Mouse (Mus musculus) neural tube, embryonic 12.5 days (tissue): ENCODE measurements around the gene Gm28230. TPM values are rescaled to one million over a fixed set of nuclear protein-coding genes. Genes with fewer than 3 reads are reported as not detected.
A peak's percentile ranks its signal among the peaks of the same experiment; 100 is the strongest.

ENCODE experiments used
- ATAC-seq: fragments of 200-750 bp; cut with Nextera tagmentation; 2 replicates; pipeline ENCODE4 v1.8.0; 2017; ENCODE audit warnings: low read depth, mild to moderate bottlenecking, moderate TSS enrichment, moderate library complexity; ENCODE audit not compliant: low FRiP score
- H3K27ac ChIP-seq: fragments of 300-500 bp; sonication (generic); 2 replicates; pipeline ENCODE4 v1.5.1; 2016
- H3K27me3 ChIP-seq: fragments of 300-500 bp; sonication (generic); replicated peaks from 2 replicates; pipeline ENCODE4 v1.6.1; 2016; ENCODE audit warnings: mild to moderate bottlenecking
- H3K36me3 ChIP-seq: fragments of 300-500 bp; sonication (generic); 2 replicates; pipeline ENCODE4 v1.6.1; 2016; ENCODE audit warnings: mild to moderate bottlenecking
- H3K4me1 ChIP-seq: fragments of 300-500 bp; sonication (generic); 2 replicates; pipeline ENCODE4 v1.6.1; 2016
- H3K4me2 ChIP-seq: fragments of 300-500 bp; sonication (generic); replicated peaks from 2 replicates; pipeline ENCODE4 v1.6.1; 2016; ENCODE audit warnings: mild to moderate bottlenecking
- H3K4me3 ChIP-seq: fragments of 300-500 bp; sonication (generic); 2 replicates; pipeline ENCODE4 v1.5.1; 2016
- H3K9ac ChIP-seq: fragments of 300-500 bp; sonication (generic); 2 replicates; pipeline ENCODE4 v1.6.1; 2016; ENCODE audit warnings: mild to moderate bottlenecking
- H3K9me3 ChIP-seq: fragments of 300-500 bp; sonication (generic); 2 replicates; pipeline ENCODE4 v1.6.1; 2016; ENCODE audit warnings: mild to moderate bottlenecking
- WGBS: fragments of 180-500 bp; shearing (Covaris S2); methylation state at CpG from one replicate; pipeline ENCODE4 v1.1.7; 2016; 5-methylcytosine and 5-hydroxymethylcytosine counted together
- polyA plus RNA-seq: library from polyadenylated mRNA; unstranded; fragments of >200 nt; fragmentation: Nextera tagmentation; extraction: Ambion mirVana; gene quantifications from 2 replicates; pipeline ENCODE4 v1.2.1, GENCODE M21; 2016

The Gm28230 gene
- polyA plus RNA-seq, 1 experiment from 2014 or later, result 6.9 TPM

DNA sequence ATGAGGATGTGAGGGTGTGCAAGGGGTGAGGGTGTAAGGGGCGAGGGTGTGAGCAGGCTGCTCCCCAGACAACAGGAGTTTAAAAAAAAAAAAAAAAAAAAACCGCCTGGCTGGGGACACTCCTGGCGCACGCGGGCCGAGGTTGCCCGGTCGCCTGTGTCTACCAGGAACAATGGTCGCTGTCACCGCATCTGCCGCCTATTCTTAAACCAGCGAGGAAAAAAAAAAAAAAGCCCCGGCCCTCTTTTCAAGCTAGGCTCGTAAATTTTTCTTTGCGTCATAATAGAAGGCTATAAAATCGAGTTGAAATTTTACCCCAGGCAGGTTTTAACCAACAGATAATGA is 6.8 kb downstream of the Gm28230 start:
- peak overlapping the region; percentile 96 for H3K4me2 ChIP-seq
- H3K9me3 ChIP-seq, result no peaks in the 10 kb centered on the region
- peak overlapping the region; percentile 92 for H3K9ac ChIP-seq
- peak overlapping the region; percentile 99 for H3K27ac ChIP-seq
- peak; percentile 38 for ATAC-seq
- H3K4me3 ChIP-seq, result peak overlapping the region; percentile 31
- H3K27me3 ChIP-seq, result no peaks in the 10 kb centered on the region
- peaks cover 88% of the 10 kb centered on the region for H3K4me1 ChIP-seq
- peaks cover 23% of the 10 kb centered on the region for H3K36me3 ChIP-seq
- under 1% methylated on average over 16 of the region's 16 CpGs for whole genome bisulfite sequencing

- peak overlapping the region; percentile 99 for H3K27ac ChIP-seq
- ATAC-seq, result no peak
- H3K27me3 ChIP-seq, result no peaks in the 10 kb centered on the region
- H3K9me3 ChIP-seq, result no peaks in the 10 kb centered on the region
- peaks cover 18% of the 10 kb centered on the region for H3K36me3 ChIP-seq
- peak overlapping the region; percentile 96 for H3K4me2 ChIP-seq
- under 1% methylated on average over 6 of the region's 6 CpGs for WGBS
- peak overlapping the region; percentile 92 for H3K9ac ChIP-seq
- H3K4me3 ChIP-seq, result peak overlapping the region; percentile 47
- peaks cover 88% of the 10 kb centered on the region for H3K4me1 ChIP-seq
These were observed 7.2 kb downstream of the Gm28230 start for GRCm38 (mm10) chr2:74733765-74734164.

DNA sequence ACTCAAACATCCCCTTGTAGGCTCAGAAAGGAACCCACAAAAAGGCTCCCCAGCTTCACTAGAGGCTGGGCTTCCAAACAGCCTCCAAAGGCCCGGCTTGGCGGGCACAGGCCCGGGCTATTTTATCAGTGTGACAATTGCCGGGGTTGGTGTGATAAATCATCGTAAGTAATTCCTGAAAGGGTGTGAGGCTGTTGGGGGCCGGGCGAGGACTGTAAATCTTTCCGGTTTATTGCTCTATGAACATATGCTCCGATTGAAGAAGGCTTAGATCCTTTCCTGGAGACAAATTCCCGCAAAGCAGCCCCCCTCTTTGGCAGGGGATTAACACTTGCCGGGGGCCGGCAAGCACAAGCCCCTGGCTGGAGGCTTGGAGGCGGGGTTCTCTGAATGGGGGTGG is 7.9 kb downstream of the Gm28230 start:
- peak; percentile 55 for ATAC-seq
- 2% methylated on average over 13 of the region's 13 CpGs for WGBS
- H3K9me3 ChIP-seq, result no peaks in the 10 kb centered on the region
- peak overlapping the region; percentile 47 for H3K4me3 ChIP-seq
- H3K4me1 ChIP-seq, result peaks cover 90% of the 10 kb centered on the region
- peaks cover 18% of the 10 kb centered on the region for H3K36me3 ChIP-seq
- peak overlapping the region; percentile 96 for H3K4me2 ChIP-seq
- H3K27me3 ChIP-seq, result no peaks in the 10 kb centered on the region
- peak overlapping the region; percentile 99 for H3K27ac ChIP-seq
- peak overlapping the region; percentile 92 for H3K9ac ChIP-seq

DNA sequence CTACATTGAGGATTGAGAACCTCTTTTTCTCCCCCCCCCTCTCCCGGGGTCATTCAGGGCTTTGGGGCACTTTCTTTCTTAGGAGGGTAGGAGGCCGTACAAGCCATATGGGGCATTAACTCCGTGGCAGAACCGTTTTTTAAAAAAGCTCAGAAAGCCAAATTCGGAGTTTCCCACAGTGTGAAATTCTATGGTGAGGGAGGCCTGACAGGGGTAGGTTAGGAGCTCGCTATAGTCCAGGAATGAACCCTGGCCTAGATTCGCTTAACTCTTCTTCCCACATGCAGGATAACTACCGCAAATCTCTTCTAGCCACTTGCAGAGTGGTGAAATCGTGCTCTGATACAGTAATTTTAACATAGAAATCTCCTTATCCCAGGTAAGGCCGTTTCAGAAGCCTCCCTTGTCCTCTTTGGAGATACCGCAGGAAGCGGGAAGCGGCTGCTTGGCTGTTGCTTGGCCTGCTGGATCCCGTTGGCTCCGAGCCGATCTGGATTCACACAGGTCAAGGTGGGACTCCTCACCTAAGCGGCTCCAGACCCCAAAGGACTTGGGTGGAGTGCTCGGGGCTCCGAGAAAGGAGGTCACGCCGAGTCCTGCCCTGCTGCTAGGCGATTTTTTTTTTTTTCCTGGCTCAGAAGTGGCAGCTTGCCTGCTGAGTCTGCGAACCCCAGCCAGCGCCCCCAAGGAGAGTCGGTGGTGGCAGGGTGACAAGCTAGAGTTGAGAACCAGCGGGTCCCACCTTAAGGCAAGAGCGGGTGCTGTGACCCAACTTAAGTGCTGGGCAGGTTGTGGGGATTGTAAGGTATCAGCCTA is 8.7 kb downstream of the Gm28230 start:
- H3K36me3 ChIP-seq, result peaks cover 18% of the 10 kb centered on the region
- H3K9ac ChIP-seq, result peak overlapping the region; percentile 92
- peak overlapping the region; percentile 47 for H3K4me3 ChIP-seq
- 3% methylated on average over 27 of the region's 27 CpGs for WGBS
- no peaks in the 10 kb centered on the region for H3K27me3 ChIP-seq
- H3K4me2 ChIP-seq, result peak overlapping the region; percentile 96
- peaks cover 92% of the 10 kb centered on the region for H3K4me1 ChIP-seq
- ATAC-seq, result no peak
- H3K9me3 ChIP-seq, result no peaks in the 10 kb centered on the region
- peak overlapping the region; percentile 99 for H3K27ac ChIP-seq

GRCm38 (mm10) chr2:74735851-74736687 is 9.5 kb downstream of the Gm28230 start:
- Histone ChIP-seq H3K9me3 (no peaks in the 10 kb centered on the region), H3K4me1 (peaks cover 92% of the 10 kb centered on the region), H3K36me3 (peaks cover 18% of the 10 kb centered on the region), H3K4me3 (peak overlapping the region; percentile 47), H3K4me2 (peak overlapping the region; percentile 96), H3K27me3 (no peaks in the 10 kb centered on the region), H3K9ac (peak overlapping the region; percentile 92), H3K27ac (peak overlapping the region; percentile 99)
- ATAC-seq, result no peak
- WGBS, result under 1% methylated on average over 42 of the region's 42 CpGs

- peak overlapping the region; percentile 96 for H3K4me2 ChIP-seq
- WGBS, result 3% methylated on average over 15 of the region's 15 CpGs
- H3K36me3 ChIP-seq, result peaks cover 16% of the 10 kb centered on the region
- H3K27ac ChIP-seq, result peak overlapping the region; percentile 99
- ATAC-seq, result no peak
- H3K27me3 ChIP-seq, result no peaks in the 10 kb centered on the region
- no peaks in the 10 kb centered on the region for H3K9me3 ChIP-seq
- peaks cover 93% of the 10 kb centered on the region for H3K4me1 ChIP-seq
- peak overlapping the region; percentile 47 for H3K4me3 ChIP-seq
- peak overlapping the region; percentile 92 for H3K9ac ChIP-seq
These were observed 10.4 kb downstream of the Gm28230 start for GRCm38 (mm10) chr2:74736688-74737577.

DNA sequence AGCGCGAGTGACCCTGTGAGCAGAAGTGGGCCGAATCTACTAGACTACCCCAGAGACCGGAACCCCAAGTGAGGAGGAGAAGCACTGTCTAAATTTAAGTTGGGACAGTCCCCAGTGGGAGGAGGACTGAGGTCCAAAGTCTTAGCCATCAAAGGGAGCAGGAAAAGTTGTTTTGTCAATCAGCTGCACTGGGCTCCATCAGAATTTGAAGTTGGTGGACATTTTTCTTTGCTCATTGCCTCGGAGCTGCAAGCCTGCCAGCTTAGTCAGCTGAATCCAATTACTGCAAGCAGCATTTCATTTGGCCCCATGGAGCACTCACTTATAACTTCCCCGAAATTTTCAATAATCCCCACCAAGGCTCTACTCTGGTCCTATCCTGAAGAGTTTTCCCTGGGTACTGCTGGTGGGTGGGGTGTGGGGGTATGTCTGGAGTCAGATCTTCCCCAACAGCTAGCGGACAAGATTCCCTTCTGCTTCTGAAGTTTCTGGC is 11.1 kb downstream of the Gm28230 start:
- Histone ChIP-seq H3K4me3 (peak overlapping the region; percentile 47), H3K4me1 (peaks cover 87% of the 10 kb centered on the region), H3K9ac (peak overlapping the region; percentile 92), H3K27ac (peak overlapping the region; percentile 99), H3K4me2 (peak overlapping the region; percentile 96), H3K9me3 (no peaks in the 10 kb centered on the region), H3K27me3 (no peaks in the 10 kb centered on the region), H3K36me3 (peaks cover 13% of the 10 kb centered on the region; the same call in 1 of the 2 replicates)
- no peak for ATAC-seq
- WGBS, result 9% methylated on average over 7 of the region's 7 CpGs

- H3K4me2 ChIP-seq, result peak overlapping the region; percentile 96
- no peaks in the 10 kb centered on the region for H3K9me3 ChIP-seq
- H3K4me1 ChIP-seq, result peaks cover 83% of the 10 kb centered on the region
- H3K36me3 ChIP-seq, result peaks cover 13% of the 10 kb centered on the region; the same call in 1 of the 2 replicates
- under 1% methylated on average over 20 of the region's 20 CpGs for WGBS
- ATAC-seq, result no peak; the same call in 1 of the 2 replicates
- H3K27me3 ChIP-seq, result no peaks in the 10 kb centered on the region
- peak overlapping the region; percentile 47 for H3K4me3 ChIP-seq
- peak overlapping the region; percentile 92 for H3K9ac ChIP-seq
- peak overlapping the region; percentile 99 for H3K27ac ChIP-seq
These were observed 12.3 kb downstream of the Gm28230 start for GRCm38 (mm10) chr2:74738623-74739475.

DNA sequence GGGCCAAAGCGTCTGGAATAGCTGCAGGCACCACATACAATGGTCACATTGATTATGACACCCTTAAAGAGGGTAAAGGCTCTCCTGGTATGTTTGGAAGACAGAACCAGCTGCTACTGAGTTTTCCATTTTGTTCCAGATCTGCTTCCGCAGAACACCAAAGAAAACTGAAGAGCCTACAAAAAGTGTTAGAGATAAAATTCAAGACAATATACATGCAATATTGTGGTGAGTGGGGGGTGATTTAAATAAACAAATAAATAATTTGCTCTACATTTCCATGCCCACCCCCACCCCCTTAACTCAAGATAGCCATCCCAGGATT is 12.9 kb downstream of the Gm28230 start:
- 1% methylated on average over 2 of the region's 2 CpGs for WGBS
- H3K4me1 ChIP-seq, result peaks cover 83% of the 10 kb centered on the region
- ATAC-seq, result no peak
- H3K9ac ChIP-seq, result peak overlapping the region; percentile 92
- H3K9me3 ChIP-seq, result no peaks in the 10 kb centered on the region
- H3K27me3 ChIP-seq, result no peaks in the 10 kb centered on the region
- peaks cover 19% of the 10 kb centered on the region; the same call in 1 of the 2 replicates for H3K36me3 ChIP-seq
- H3K4me2 ChIP-seq, result peak overlapping the region; percentile 96
- peak overlapping the region; percentile 47 for H3K4me3 ChIP-seq
- H3K27ac ChIP-seq, result peak overlapping the region; percentile 99

- no peaks in the 10 kb centered on the region for H3K27me3 ChIP-seq
- H3K9ac ChIP-seq, result peak overlapping the region; percentile 92
- ATAC-seq, result 0 out of 2 replicates have a peak, but pooled peaks have one; percentile 5
- peak overlapping the region; percentile 99 for H3K27ac ChIP-seq
- H3K4me2 ChIP-seq, result peak overlapping the region; percentile 96
- no peaks in the 10 kb centered on the region for H3K9me3 ChIP-seq
- WGBS, result 2% methylated on average over 14 of the region's 14 CpGs
- H3K4me3 ChIP-seq, result peak overlapping the region; percentile 47
- H3K36me3 ChIP-seq, result peaks cover 21% of the 10 kb centered on the region; the same call in 1 of the 2 replicates
- peaks cover 84% of the 10 kb centered on the region for H3K4me1 ChIP-seq
These were observed 13.3 kb downstream of the Gm28230 start for GRCm38 (mm10) chr2:74739869-74740268.
